Mouse (Mus musculus) cerebellum, adult 2 months (tissue): ENCODE results near the gene Pld5.

Source experiments
- CTCF ChIP-seq: fragments of 200-500 bp; IDR thresholded peaks from 2 replicates; pipeline ENCODE4 v1.5.1; 2011; ENCODE audit warnings: low read depth, mild to moderate bottlenecking, control low read depth, low read length, moderate library complexity, borderline replicate concordance; ENCODE audit not compliant: insufficient read depth
- POLR2A ChIP-seq: fragments of 200-500 bp; IDR thresholded peaks from 2 replicates; pipeline ENCODE4 v1.6.1; 2011; ENCODE audit warnings: low read length, control low read depth, borderline replicate concordance; ENCODE audit not compliant: insufficient read depth

- TF ChIP-seq CTCF (no peak), POLR2A (no peak)
Observed at GRCm38 (mm10) chr1:175961786-175962185, 313.3 kb downstream of the Pld5 start.
